Mouse (Mus musculus) CD4-positive, CD25-positive, alpha-beta regulatory T cell (primary cell): ENCODE data around the gene Akap7. TPM values are rescaled to one million over a fixed set of nuclear protein-coding genes. Genes with fewer than 3 reads are reported as not detected.

Experiments used
- polyA plus RNA-seq: library from polyadenylated mRNA; unstranded; fragments of 100-300 nt; shearing (Covaris generic); gene quantifications from one replicate; pipeline ENCODE4 v1.2.1, GENCODE M21; 2017

The Akap7 gene
- polyA plus RNA-seq = 7.9 TPM

GRCm38 (mm10) chr10:25307770-25308169, at the start of gene Akap7:
Gene Akap7, minus strand, starts transcription at chr10:25307870.

Other genes with a start within 250 kb of the Akap7 start
- 50.8 TPM for gene Epb41l2, start 51.9 kb upstream of the Akap7 start, polyA plus RNA-seq
- not detected for gene Smlr1, start 228.4 kb upstream of the Akap7 start, polyA plus RNA-seq